Mouse (Mus musculus): Measurements from ENCODE around the gene Dmgdh. TPM values are rescaled to one million over a fixed set of nuclear protein-coding genes. Genes with fewer than 3 reads are reported as not detected.

The Dmgdh gene
- polyA plus RNA-seq, 1 experiment, result 0.38 TPM

DNA sequence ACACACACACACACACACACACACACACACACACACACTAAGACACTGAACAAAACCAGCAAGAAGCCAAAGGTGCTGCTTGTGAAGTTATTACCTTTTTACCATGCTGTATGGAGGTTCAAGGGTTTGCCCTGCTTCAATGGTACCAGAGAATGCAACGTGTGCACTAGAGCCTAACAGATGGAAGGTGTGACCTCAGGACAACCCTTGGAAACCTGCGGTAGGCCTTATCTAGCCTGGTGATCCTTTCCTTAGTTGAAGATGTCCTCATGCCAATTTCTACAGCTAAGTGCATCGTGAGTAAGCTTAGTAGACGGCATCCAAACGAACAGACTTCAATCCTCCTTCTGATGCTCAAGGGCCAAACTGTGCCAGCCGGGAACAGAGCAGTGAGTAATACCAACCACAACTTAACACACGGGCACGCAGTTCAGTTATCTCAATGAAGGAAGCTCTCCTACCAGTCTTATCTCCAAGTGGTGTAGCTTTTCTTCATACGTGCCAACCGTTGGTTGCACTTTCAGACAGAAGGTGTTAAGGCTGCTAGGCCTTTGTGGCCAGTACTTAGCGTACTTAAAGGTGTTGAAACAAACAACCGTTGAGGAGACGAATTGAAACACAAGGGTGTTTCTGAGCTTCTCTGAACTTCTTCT lies 90.2 kb downstream of the Dmgdh start:
- DNase-seq (ENCODE audit: low read depth, low spot score), result no peak
- WGBS, result 85% methylated on average over 13 of the region's 13 CpGs

GRCm38 (mm10) chr13:93771031-93771587 lies 96.9 kb downstream of the Dmgdh start:
- peak; percentile 6 for DNase-seq (ENCODE audit: low read depth, low spot score)

GRCm38 (mm10) chr13:93771588-93772278 lies 97.5 kb downstream of the Dmgdh start, which contains the start of gene Arsb:
Gene Arsb, plus strand, starts transcription at chr13:93771630.
- WGBS, result under 1% methylated on average over 66 of the region's 66 CpGs
- peak; percentile 73 for DNase-seq (ENCODE audit: low read depth, low spot score)

More at GRCm38 (mm10) chr13:93771031-93771587, 96.9 kb downstream of the Dmgdh start:
- 20% methylated on average over 9 of the region's 9 CpGs for WGBS

- 5% methylated on average over 8 of the region's 8 CpGs for WGBS
- DNase-seq (ENCODE audit: low read depth, low spot score), result no peak
Measured at GRCm38 (mm10) chr13:93772279-93772636, 98.0 kb downstream of the Dmgdh start.

DNA sequence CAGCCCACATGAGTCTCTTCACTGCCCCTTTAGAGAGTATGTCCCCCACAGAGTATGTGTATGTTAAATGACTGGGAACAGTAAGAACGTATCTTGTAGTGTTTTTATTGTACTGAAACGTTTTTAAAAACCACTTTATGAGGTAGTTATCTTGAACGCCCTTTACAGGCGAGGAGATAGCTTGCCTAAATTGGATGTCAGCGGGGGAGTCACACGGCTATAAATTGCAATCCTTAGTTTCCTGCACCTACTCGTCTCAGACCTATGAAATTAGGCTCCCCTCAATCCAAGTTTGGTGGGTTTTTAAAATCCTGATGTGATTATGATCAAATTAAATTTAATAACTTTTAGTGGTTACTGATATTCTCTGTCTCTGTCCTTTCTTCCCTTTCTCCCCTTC lies 98.6 kb downstream of the Dmgdh start:
- peak; percentile 6 for DNase-seq (ENCODE audit: low read depth, low spot score)
- 22% methylated on average over 7 of the region's 7 CpGs for WGBS

DNA sequence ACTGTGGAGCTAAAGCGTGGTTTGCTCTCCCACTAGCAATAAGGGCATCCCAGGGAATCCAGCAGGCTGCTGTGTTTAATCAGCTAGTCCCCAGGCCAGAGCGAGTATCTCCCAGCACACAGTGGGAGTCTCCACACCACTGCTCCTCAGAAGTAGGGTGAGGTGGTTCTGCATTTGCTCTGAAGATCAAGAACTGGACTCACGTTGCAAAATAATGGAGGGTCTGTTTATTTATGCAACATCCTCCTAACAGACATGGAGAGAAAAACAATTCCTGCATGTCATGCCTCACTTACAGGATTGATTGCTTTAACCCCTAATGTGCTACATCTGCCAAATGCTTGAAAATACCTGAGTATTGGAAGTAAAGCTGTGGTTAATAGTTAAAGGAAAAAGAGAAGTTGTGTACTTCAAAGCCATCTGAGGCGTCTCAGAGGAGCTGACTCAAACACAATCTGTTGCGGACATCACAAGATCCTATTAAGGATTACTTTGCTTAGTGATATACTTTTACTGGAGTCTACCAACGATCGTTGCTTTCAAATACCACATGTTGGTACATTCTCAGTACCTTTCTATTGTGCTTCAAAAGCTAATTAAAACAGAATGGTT lies 99.6 kb downstream of the Dmgdh start:
- WGBS, result 80% methylated on average over 7 of the region's 7 CpGs
- DNase-seq (ENCODE audit: low read depth, low spot score), result no peak

- 90% methylated on average over 5 of the region's 5 CpGs for WGBS
- DNase-seq (ENCODE audit: low read depth, low spot score), result no peak
Measured at GRCm38 (mm10) chr13:93782823-93783222, 108.6 kb downstream of the Dmgdh start.

DNA sequence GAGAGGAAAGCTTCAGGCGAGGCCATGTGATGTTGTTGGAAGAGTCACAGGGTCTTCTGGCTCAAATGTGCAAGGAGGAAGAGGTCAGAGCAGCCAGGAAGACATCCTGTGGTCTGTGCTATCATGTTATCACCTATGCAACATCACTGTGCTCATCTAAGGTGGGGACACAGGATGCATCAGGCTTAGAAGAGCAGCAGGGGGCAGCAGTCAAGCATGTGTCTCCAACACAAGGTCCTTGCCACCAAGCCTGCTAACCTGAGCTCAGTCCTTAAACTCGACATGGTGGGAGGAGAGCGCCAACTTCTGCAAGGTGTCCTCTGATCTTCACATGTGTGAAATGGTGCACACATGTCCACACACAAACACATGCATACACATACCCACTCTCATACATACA lies 111.1 kb downstream of the Dmgdh start:
- DNase-seq (ENCODE audit: low read depth, low spot score), result no peak
- WGBS, result 92% methylated on average over 3 of the region's 3 CpGs

DNA sequence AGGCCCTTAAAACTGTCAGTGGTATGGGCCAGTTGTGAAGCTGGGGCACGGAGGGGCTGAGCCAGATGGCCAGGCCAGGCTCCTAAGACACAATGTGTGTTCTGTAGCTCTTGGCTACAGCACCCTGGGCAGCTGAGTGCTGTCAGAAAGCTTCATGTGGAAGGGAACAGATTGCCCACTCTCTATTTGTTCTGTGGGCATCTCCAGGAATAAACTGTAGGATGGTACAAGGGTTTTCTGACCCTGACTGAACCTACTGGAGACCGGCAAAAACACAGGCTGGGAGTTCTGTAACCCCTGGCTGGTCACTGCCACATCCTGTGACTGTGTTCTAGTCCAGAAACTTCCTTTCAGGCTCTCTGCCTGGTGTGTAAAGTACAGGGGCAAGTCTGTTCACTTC lies 111.8 kb downstream of the Dmgdh start:
- WGBS, result 75% methylated on average over 2 of the region's 2 CpGs
- DNase-seq (ENCODE audit: low read depth, low spot score), result no peak

- WGBS, result 28% methylated on average over 8 of the region's 8 CpGs
- DNase-seq (ENCODE audit: low read depth, low spot score), result no peak
Measured at GRCm38 (mm10) chr13:93787647-93788046, 113.4 kb downstream of the Dmgdh start.

DNA sequence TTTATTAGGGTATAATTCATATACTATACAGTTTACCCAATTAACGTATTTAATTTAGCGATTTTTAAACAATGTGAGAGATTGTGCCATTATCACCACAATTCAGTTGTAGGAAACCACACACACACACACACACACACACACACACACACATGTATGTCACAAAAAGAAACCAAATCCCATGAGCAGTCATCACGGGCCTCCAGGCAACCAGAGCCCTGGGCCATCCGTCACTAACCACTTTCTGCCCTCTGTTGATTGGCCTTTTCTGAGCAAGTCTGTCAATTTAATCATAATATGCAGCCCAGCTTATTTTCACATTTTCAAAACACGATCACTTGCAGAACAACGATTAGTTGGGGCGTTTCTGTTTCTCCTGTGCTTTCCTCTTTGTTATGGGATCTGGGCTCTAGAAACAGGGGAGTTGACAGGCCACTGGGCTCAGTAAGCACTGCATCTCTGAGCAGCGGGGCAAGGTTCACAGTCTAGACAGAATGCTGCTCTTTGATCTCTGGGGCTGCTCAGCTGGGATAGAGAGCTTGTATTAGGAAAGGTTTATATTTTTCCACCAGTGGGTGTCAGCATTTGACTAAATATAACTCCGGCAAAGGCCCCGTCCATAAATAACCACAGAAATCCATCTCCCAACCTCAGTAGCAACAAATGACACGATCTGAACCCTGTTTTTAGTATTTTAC lies 118.9 kb downstream of the Dmgdh start:
- 41% methylated on average over 11 of the region's 11 CpGs for WGBS
- peak; percentile 50 for DNase-seq (ENCODE audit: low read depth, low spot score)

DNA sequence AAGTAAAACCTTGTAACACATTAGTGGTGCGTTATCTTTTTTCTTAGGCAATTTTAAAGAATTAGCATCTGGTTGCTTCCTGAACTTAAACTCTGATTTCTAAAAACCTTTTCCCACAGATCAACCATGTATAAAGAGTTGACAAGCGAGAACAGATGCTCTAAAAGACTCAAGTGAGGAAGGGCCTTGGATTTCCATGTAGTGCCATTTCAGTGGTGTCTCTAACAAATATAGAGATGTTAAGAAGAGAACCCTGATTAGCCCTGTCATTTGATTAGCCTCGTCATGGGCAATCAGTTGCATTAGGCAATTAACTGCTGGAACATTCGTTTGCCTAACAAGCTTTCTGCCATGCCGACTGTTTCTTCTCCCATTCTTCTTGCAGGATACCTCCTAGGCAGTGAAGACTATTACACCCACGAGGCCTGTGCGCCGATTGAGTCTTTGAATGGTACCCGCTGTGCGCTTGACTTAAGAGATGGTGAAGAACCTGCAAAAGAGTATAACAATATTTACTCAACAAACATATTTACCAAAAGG lies 119.5 kb downstream of the Dmgdh start:
- DNase-seq (ENCODE audit: low read depth, low spot score), result no peak
- 87% methylated on average over 10 of the region's 10 CpGs for WGBS

DNA sequence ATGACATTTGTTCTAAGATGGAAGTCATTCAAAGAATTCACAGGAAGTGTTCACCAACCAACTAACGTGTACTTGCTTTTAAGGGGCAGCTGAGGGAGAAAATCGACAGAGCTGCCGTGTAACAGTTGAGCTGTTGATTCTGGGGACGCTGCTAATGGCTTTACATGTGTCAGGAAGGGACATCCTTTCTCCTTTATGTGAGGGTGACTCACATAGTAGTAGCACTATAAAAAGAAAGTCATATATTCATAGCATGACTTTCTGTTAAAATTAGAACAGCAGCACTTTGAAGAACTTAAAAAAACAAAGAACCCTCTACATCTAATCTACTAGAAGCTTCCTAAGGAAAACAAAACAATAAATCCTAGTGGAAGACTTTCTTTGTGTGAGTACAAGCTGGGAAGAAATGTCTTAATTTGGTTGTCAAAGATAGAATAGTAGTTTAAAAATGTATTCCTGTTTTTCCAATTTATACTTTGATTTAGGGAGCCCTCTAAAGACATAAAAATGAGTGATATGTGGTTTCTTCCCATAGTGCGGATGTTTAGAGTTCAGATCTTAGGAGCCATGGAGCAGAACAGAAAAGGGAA lies 122.9 kb downstream of the Dmgdh start:
- WGBS, result 67% methylated on average over 5 of the region's 5 CpGs
- DNase-seq (ENCODE audit: low read depth, low spot score), result no peak

Other genes starting within 250 kb of the Dmgdh start
- 2.2 and 2.9 TPM in 2 replicates for gene Jmy, start 174.6 kb upstream of the Dmgdh start, polyA plus RNA-seq (2012; rRNA removed)
- 1.3 TPM in 1 of 2 replicates, not detected in the other for gene Bhmt, start 36.5 kb upstream of the Dmgdh start, polyA plus RNA-seq (2012; rRNA removed)
- 0.05 and 1.4 TPM in 2 replicates for gene Bhmt2, start 131 bp upstream of the Dmgdh start, polyA plus RNA-seq (2012; rRNA removed)
- 8.4 and 10.7 TPM in 2 replicates for gene Arsb, start 97.2 kb downstream of the Dmgdh start, polyA plus RNA-seq (2012; rRNA removed)

All from large intestine, adult 2 months (tissue).